Mouse (Mus musculus) liver, embryonic 14.5 days (tissue): ENCODE results near the gene Slc22a20.

Experiments used
- CTCF ChIP-seq: IDR thresholded peaks from 2 replicates; pipeline ENCODE4 v1.5.1; 2016; ENCODE audit warnings: antibody characterized with exemption, low read depth, control low read depth
- EP300 ChIP-seq: IDR thresholded peaks from 2 replicates; pipeline ENCODE4 v1.6.1; 2016; ENCODE audit warnings: antibody characterized with exemption, low read depth

DNA sequence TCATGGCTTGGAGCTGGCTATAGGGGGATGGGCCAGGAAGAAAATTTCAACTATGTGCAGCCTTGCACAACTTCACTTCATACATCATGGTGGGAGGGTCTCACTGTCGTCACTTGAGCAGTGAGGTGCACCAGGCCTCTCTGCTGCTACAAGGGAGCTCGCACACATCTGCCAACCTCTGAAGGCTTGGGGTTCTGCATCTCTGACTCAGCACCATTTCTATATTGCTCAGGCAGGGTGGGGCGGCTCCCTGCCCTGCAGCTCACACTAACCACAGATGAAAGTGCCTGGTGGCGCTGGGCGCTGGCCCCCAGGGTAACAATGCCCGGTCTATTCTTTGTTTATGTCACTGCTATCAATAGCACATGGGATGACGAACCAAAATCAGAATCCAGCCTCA, 40.9 kb downstream of the Slc22a20 start:
- TF ChIP-seq CTCF (no peak), EP300 (no peak)
